ENCODE assay signal across 8 mouse cellular contexts in genomic region chr6:32780602-32781001, GRCm38 (mm10).
DNase-seq lines count a peak whose midpoint lies in the region; ATAC-seq and TF ChIP-seq lines count a peak whose summit lies in the region.

No protein-coding gene starts in this region.

- no peak overlapping the region for H3K9ac ChIP-seq in liver, embryonic 14.5 days (replicated peaks)

- no peaks in the 10 kb centered on the region for H3K9me3 ChIP-seq in liver, embryonic 14.5 days (ENCODE audit: control insufficient read depth, low read length)

- WGBS in liver, embryonic 14.5 days (ENCODE audit: insufficient replicate concordance), result 8% methylated on average over 11 of the region's 11 CpGs

- H3K4me2 ChIP-seq in liver, embryonic 14.5 days (ENCODE audit: low read depth), result peak overlapping the region; percentile 24

- H3K27me3 ChIP-seq in liver, embryonic 14.5 days (ENCODE audit: control insufficient read depth, insufficient read depth, low read length), result no peaks in the 10 kb centered on the region; the same call in 1 of the 2 replicates

- peak; percentile 10 for DNase-seq in adrenal gland, adult 8-10 months
- no peak for DNase-seq in adrenal gland, postnatal 10 days
- peak; percentile 31 to 43 for DNase-seq in heart, adult 9 months (ENCODE audit: low spot score in 2 of 2)
- DNase-seq in kidney, postnatal 25 days, result peak; percentile 33 to 74
- no peak for DNase-seq in liver, embryonic 14.5 days (ENCODE audit: low read depth in 3 of 3, low spot score in 3 of 3)
- DNase-seq in thymus, postnatal 36 days, result peak; percentile 8 to 33
- DNase-seq in ovary, postnatal 36 days (ENCODE audit: low spot score), result no peak

- H3K36me3 ChIP-seq in liver, embryonic 14.5 days (replicated peaks; ENCODE audit: control insufficient read depth, insufficient read depth, low read depth), result no peaks in the 10 kb centered on the region

- no peak overlapping the region for H3K27ac ChIP-seq in brown adipose tissue, adult 24 weeks (replicated peaks; ENCODE audit: low read depth, low read length)
- H3K27ac ChIP-seq in liver, embryonic 14.5 days, result no peak overlapping the region

- TF ChIP-seq EP300 in liver, embryonic 14.5 days (IDR thresholded peaks at IDR 0.05; ENCODE audit: low read depth), result no peak

- no peak for ATAC-seq in liver, embryonic 14.5 days (ENCODE audit: insufficient read depth)

- peaks cover 2% of the 10 kb centered on the region; the same call in 1 of the 2 replicates for H3K4me1 ChIP-seq in brown adipose tissue, adult 24 weeks (ENCODE audit: control insufficient read depth, insufficient read depth, insufficient read length, low read length)
- no peaks in the 10 kb centered on the region; a peak in 2 of 4 replicates for H3K4me1 ChIP-seq in liver, embryonic 14.5 days (replicated peaks; ENCODE audit: control insufficient read depth in 2 of 2, insufficient read depth in 2 of 2, low read length in 1 of 2)

- no peak for TF ChIP-seq CTCF in liver, embryonic 14.5 days (IDR thresholded peaks at IDR 0.05; ENCODE audit: low read depth)

- H3K4me3 ChIP-seq in brown adipose tissue, adult 24 weeks (ENCODE audit: insufficient read depth, low read depth, low read length), result 0 out of 2 replicates have a peak overlapping the region, but pooled peaks have one; percentile 28
- 0 out of 4 replicates have a peak overlapping the region, but pooled peaks of 1 of the 2 experiments have one; percentile 7 for H3K4me3 ChIP-seq in liver, embryonic 14.5 days (ENCODE audit: insufficient read depth in 1 of 2, low read depth in 2 of 2, low read length in 2 of 2)

Comparison
In these comparisons a context has a peak if more than half of its experiments do, and no peak if none do; other contexts are left out.
1. DNase-seq: peak in adrenal gland, adult 8-10 months (single experiment), heart, adult 9 months (2 of 2), kidney, postnatal 25 days (2 of 2) and thymus, postnatal 36 days (2 of 2); none in adrenal gland, postnatal 10 days (single experiment), liver, embryonic 14.5 days (0 of 3) and ovary, postnatal 36 days (single experiment).